Mouse (Mus musculus) liver, embryonic 15.5 days (tissue): Measurements from ENCODE around the gene Msl2. TPM values are rescaled to one million over a fixed set of nuclear protein-coding genes. Genes with fewer than 3 reads are reported as not detected.

ENCODE experiments used
- ATAC-seq: fragments of 200-750 bp; cut with Nextera tagmentation; 2 replicates; pipeline ENCODE4 v1.8.0; 2017; ENCODE audit warnings: moderate number of reproducible peaks, mild to moderate bottlenecking, moderate library complexity; ENCODE audit not compliant: insufficient read depth
- H3K27ac ChIP-seq: fragments of 300-500 bp; sonication (generic); replicated peaks from 2 replicates; pipeline ENCODE4 v1.5.1; 2015; ENCODE audit warnings: mild to moderate bottlenecking, inconsistent platforms
- H3K27me3 ChIP-seq: fragments of 300-500 bp; sonication (generic); 2 replicates; pipeline ENCODE4 v1.6.1; 2015; ENCODE audit warnings: mild to moderate bottlenecking, inconsistent platforms
- H3K36me3 ChIP-seq: fragments of 300-500 bp; sonication (generic); replicated peaks from 2 replicates; pipeline ENCODE4 v1.6.1; 2015; ENCODE audit warnings: moderate library complexity, mild to moderate bottlenecking, inconsistent platforms
- H3K4me1 ChIP-seq: fragments of 300-500 bp; sonication (generic); replicated peaks from 2 replicates; pipeline ENCODE4 v1.6.1; 2015; ENCODE audit warnings: inconsistent platforms
- H3K4me2 ChIP-seq: fragments of 300-500 bp; sonication (generic); 2 replicates; pipeline ENCODE4 v1.6.1; 2015; ENCODE audit warnings: moderate library complexity, mild to moderate bottlenecking, inconsistent platforms
- H3K4me3 ChIP-seq: fragments of 300-500 bp; sonication (generic); replicated peaks from 2 replicates; pipeline ENCODE4 v1.5.1; 2015; ENCODE audit warnings: mild to moderate bottlenecking, inconsistent platforms
- H3K9ac ChIP-seq: fragments of 300-500 bp; sonication (generic); 2 replicates; pipeline ENCODE4 v1.6.1; 2015; ENCODE audit warnings: moderate library complexity, mild to moderate bottlenecking, inconsistent platforms
- H3K9me3 ChIP-seq: fragments of 300-500 bp; sonication (generic); replicated peaks from 2 replicates; pipeline ENCODE4 v1.6.1; 2016; ENCODE audit warnings: inconsistent platforms
- WGBS: fragments of 180-500 bp; shearing (Covaris S2); methylation state at CpG from one replicate; pipeline ENCODE4 v1.1.7; 2015; ENCODE audit warnings: mixed read lengths; ENCODE audit not compliant: insufficient replicate concordance; 5-methylcytosine and 5-hydroxymethylcytosine counted together
- polyA plus RNA-seq: library from polyadenylated mRNA; unstranded; fragments of >200 nt; fragmentation: Nextera tagmentation; extraction: Ambion mirVana; gene quantifications from 2 replicates; pipeline ENCODE4 v1.2.1, GENCODE M21; 2015

Gene Msl2
- 2.2 and 2.4 TPM in 2 replicates for polyA plus RNA-seq

DNA sequence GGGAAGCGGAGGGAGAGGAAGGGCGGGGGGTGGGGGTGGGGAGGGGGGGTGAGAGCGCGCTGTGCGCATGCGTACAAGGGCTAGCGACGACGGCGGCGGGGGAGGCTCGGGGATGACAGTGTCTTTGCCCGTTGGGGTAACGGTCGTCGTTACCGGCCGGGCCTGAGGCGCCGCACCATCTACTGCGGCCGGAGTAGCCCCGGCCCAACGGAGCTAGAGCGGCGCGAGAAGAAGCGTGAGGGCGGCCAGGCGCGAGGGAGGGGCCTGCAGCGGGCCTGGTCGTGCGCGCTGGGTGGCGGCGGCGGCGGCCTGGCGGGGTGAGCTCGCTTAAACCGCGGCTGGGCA, at the start of gene Msl2:
Gene Msl2 (plus strand): TSS at position 115 of the 345 bp plus-strand sequence.
- Histone ChIP-seq H3K9me3 (no peaks in the 10 kb centered on the region), H3K36me3 (no peaks in the 10 kb centered on the region), H3K4me1 (peaks cover 34% of the 10 kb centered on the region), H3K4me3 (peak within 1 kb of the TSS; percentile 98), H3K27ac (peak within 1 kb of the TSS; percentile 99), H3K4me2 (peak within 1 kb of the TSS; percentile 96), H3K27me3 (no peaks in the 10 kb centered on the region), H3K9ac (peak within 1 kb of the TSS; percentile 99)
- peak; percentile 67 for ATAC-seq
- under 1% methylated on average over 36 of the region's 43 CpGs for WGBS

DNA sequence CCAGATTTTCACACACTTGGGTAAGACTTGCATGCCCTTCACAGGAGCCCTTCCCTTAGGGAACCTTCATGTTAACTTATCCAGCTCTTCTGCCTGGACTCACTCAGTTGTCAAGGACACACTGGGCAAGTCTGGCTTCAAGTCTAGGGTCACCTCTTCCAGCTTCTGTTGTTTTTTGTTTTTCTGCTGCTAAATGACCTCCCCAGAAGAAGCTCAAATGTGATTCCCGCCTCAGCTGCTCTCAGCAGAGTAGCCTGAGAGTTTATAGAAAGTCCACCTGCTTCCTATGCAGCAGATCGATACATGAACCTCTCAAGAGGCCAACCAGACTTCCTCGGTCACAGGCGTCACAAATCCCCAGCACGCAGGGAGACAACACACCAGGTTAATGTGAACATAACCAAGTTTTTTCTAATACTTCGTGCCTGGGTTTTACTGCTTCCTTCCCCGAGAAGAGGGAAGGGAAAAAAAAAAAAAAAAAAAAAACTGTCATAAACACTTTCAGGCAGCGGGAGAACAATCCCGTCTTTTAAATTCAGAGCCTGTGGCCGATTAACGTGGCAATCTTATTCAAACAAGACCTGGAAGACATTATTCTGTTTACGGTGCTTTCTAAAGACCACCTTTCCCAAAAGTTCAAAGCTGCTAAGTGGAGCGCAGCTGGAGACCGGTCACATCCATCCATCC, 40.0 kb upstream of the Msl2 start:
- peaks cover 49% of the 10 kb centered on the region for H3K4me1 ChIP-seq
- ATAC-seq: no peak
- 4% methylated on average over 14 of the region's 14 CpGs for WGBS

GRCm38 (mm10) chr9:101034448-101035098, 39.3 kb upstream of the Msl2 start, which contains the start of gene Pccb:
TSS of gene Pccb (minus strand) at chr9:101034898.
- under 1% methylated on average over 61 of the region's 61 CpGs for WGBS
- H3K36me3 ChIP-seq: no peaks in the 10 kb centered on the region
- H3K4me2 ChIP-seq: peak within 1 kb of the TSS; percentile 93
- peaks cover 49% of the 10 kb centered on the region for H3K4me1 ChIP-seq
- H3K27me3 ChIP-seq: no peaks in the 10 kb centered on the region
- peak within 1 kb of the TSS; percentile 90 for H3K27ac ChIP-seq
- peak within 1 kb of the TSS; percentile 80 for H3K4me3 ChIP-seq
- peak; percentile 98 for ATAC-seq
- H3K9me3 ChIP-seq: no peaks in the 10 kb centered on the region
- peak within 1 kb of the TSS; percentile 61 for H3K9ac ChIP-seq

More for the DNA sequence above, 40.0 kb upstream of the Msl2 start:
- H3K9ac ChIP-seq: peak overlapping the region; percentile 61
- peak overlapping the region; percentile 80 for H3K4me3 ChIP-seq
- H3K27me3 ChIP-seq: no peaks in the 10 kb centered on the region
- H3K9me3 ChIP-seq: no peaks in the 10 kb centered on the region
- H3K27ac ChIP-seq: peak overlapping the region; percentile 90
- H3K4me2 ChIP-seq: peak overlapping the region; percentile 93
- H3K36me3 ChIP-seq: 0 out of 2 replicates have a peak, but pooled peaks cover 3% of the 10 kb centered on the region

DNA sequence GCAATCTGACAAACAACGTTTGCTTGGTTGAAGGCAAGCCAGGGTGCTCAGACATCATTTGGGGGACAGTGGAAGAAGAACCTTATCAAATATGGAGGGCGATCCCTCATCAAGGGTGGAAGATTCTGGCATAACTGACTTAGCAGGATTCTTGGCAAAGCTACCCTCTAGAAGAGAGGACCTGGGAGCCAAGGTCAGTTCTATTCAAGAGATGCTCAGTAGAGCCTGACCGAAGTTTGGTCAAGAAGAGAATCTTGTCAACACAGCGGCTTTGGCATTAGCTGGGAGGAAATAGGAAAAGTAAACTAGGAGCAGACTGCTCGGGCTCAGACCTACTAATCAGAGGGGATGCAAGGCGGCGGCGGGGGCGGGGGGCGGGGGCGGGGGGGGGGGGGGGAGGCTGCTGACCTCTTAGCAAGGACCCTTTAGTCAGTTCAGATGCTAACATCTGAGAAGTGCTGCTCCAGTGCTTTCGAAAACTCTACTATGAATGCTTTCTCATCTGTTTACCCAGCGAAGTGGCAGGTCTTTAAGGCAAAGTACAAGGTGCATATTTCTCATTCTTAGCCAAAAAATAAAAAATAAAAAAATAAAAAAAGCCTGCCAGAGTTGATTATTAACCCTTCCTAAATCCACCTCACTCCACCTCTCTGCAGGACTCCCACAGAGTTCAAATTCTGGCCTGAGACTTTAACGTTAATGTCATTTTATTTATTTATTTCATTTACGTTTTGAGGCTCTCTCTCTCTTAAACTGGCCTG, 37.9 kb upstream of the Msl2 start:
- no peak for ATAC-seq
- peak overlapping the region; percentile 90 for H3K27ac ChIP-seq

DNA sequence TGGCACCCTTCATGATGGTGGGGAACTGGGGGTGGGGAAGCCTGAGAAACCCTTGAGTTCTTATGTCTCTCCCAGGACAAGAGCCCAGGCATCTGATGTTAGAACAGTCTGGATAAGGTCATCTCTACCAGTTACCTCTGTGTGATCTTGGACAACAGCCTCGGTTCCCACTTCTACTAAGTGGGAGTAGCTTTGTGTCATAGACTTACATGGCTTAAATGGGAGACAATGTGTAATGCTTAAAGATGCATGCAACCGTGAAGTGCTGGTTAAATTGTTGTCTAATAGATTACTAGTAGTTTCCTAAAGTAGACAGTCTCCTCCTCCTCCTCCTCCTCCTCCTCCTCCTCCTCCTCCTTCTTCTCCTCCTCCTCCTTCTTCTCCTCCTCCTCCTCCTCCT, 37.0 kb upstream of the Msl2 start:
- peak overlapping the region; percentile 20; the same call in 1 of the 2 replicates for H3K4me2 ChIP-seq
- no peak overlapping the region for H3K9ac ChIP-seq
- no peak overlapping the region for H3K27ac ChIP-seq
- no peak overlapping the region for H3K4me3 ChIP-seq
- H3K36me3 ChIP-seq: no peaks in the 10 kb centered on the region
- no peak for ATAC-seq
- 37% methylated on average over 2 of the region's 2 CpGs for WGBS
- peaks cover 38% of the 10 kb centered on the region for H3K4me1 ChIP-seq
- no peaks in the 10 kb centered on the region for H3K9me3 ChIP-seq
- no peaks in the 10 kb centered on the region; the same call in 1 of the 2 replicates for H3K27me3 ChIP-seq

More for the DNA sequence above, 37.9 kb upstream of the Msl2 start:
- 71% methylated on average over 15 of the region's 15 CpGs for WGBS
- Histone ChIP-seq H3K27me3 (no peaks in the 10 kb centered on the region; the same call in 1 of the 2 replicates), H3K36me3 (no peaks in the 10 kb centered on the region), H3K9me3 (no peaks in the 10 kb centered on the region), H3K4me2 (no peak overlapping the region), H3K9ac (no peak overlapping the region), H3K4me3 (no peak overlapping the region), H3K4me1 (peaks cover 45% of the 10 kb centered on the region)

DNA sequence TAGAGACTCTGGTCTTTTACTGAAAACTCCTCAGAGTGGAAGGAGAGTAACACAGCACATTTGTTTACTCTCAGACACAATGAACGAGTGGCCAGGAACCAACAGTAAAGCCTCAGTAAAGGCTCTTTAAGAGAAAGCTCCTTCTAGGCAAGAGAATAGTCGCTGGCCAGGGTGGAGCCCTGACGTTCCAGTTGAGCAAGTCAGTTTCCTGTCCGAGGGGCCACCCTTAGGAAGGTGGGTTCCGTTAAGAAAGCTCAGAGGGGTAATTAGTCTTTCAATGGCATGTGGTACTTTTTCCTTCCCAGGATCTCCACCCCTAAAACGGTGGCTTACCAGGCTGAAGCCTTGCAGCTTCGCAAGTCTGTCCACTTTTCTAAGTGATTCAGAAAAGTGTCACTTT, 36.5 kb upstream of the Msl2 start:
- Histone ChIP-seq H3K9me3 (no peaks in the 10 kb centered on the region), H3K27me3 (no peaks in the 10 kb centered on the region; the same call in 1 of the 2 replicates), H3K27ac (peak overlapping the region; percentile 33; the same call in 1 of the 2 replicates), H3K4me1 (peaks cover 35% of the 10 kb centered on the region), H3K9ac (no peak overlapping the region), H3K4me2 (peak overlapping the region; percentile 20; the same call in 1 of the 2 replicates), H3K36me3 (no peaks in the 10 kb centered on the region), H3K4me3 (no peak overlapping the region)
- ATAC-seq: no peak
- 11% methylated on average over 7 of the region's 7 CpGs for WGBS

DNA sequence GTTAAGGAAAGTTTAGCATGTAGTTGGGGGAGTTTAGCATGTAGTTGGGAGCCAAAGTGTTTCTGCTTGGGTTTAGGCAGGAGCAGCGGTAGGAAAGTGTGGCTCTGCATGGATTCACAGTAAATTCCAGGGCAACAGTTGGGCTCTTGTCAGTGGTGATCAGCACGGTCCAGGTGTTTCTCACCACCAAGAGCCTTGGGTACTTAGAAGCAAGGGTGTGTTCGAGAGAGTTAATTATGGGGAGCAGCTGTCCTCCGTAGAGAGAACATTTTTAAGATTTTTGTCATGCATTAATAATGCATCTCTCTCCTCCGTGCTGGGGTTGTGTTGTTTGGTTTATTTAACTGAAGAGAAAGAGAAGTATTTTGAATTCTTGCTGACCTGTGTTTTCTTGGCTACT, 35.3 kb upstream of the Msl2 start:
- H3K4me2 ChIP-seq: no peak overlapping the region
- H3K36me3 ChIP-seq: no peaks in the 10 kb centered on the region
- H3K4me1 ChIP-seq: peaks cover 31% of the 10 kb centered on the region
- ATAC-seq: no peak
- no peak overlapping the region for H3K27ac ChIP-seq
- no peaks in the 10 kb centered on the region; the same call in 1 of the 2 replicates for H3K27me3 ChIP-seq
- H3K4me3 ChIP-seq: no peak overlapping the region
- no peaks in the 10 kb centered on the region for H3K9me3 ChIP-seq
- 70% methylated on average over 5 of the region's 5 CpGs for WGBS
- no peak overlapping the region for H3K9ac ChIP-seq

DNA sequence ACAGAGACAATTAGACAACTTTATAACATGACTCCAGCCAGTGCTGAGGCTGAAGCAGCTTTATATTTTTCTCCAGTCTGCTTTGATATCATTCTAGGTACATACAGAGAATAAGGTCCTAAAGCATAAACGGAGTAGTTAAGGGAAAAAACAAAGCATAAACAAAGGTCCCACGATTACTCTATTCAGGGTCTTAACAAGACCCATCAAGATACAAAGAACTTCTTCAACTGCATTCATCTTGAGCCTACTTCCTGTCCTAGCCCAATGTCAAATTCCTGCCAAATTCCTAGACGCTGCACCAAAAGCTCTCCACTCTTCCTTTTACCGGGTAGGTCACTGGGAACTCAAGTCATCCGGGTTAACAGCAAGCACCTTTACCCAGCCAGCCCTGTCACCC, 32.4 kb upstream of the Msl2 start:
- ATAC-seq: no peak
- Histone ChIP-seq H3K9ac (no peak overlapping the region), H3K36me3 (no peaks in the 10 kb centered on the region), H3K27me3 (no peaks in the 10 kb centered on the region; the same call in 1 of the 2 replicates), H3K27ac (no peak overlapping the region), H3K4me2 (no peak overlapping the region), H3K4me3 (no peak overlapping the region), H3K9me3 (no peaks in the 10 kb centered on the region), H3K4me1 (peaks cover 17% of the 10 kb centered on the region; the same call in 1 of the 2 replicates)
- WGBS: 58% methylated on average over 5 of the region's 5 CpGs

DNA sequence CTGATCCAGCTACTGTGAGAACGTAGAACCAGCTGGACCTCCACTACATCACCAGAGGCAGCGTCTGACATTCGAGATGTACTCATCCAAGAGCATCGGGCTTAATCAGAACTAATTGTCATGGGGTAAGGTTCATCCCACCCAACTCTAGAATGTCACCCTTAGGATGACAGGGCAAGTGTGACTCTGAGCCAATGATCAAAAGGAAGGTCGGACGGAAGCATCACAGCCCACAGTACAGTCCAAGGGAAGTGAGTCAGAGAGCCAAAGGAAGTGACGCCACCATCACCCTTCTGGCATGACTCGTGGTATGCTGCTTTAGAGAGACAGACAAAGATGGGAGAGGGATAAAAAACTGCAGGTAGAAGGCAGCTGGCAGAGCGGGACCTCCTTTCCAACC, 31.7 kb upstream of the Msl2 start:
- no peaks in the 10 kb centered on the region for H3K9me3 ChIP-seq
- H3K27me3 ChIP-seq: no peaks in the 10 kb centered on the region; the same call in 1 of the 2 replicates
- 61% methylated on average over 9 of the region's 9 CpGs for WGBS
- no peaks in the 10 kb centered on the region for H3K36me3 ChIP-seq
- no peak overlapping the region for H3K4me2 ChIP-seq
- peaks cover 11% of the 10 kb centered on the region; the same call in 1 of the 2 replicates for H3K4me1 ChIP-seq
- H3K4me3 ChIP-seq: no peak overlapping the region
- H3K27ac ChIP-seq: no peak overlapping the region
- no peak for ATAC-seq
- H3K9ac ChIP-seq: no peak overlapping the region

- 0 out of 2 replicates have a peak, but pooled peaks cover 5% of the 10 kb centered on the region for H3K4me1 ChIP-seq
- H3K4me2 ChIP-seq: peak overlapping the region; percentile 27
- no peak for ATAC-seq
- H3K9me3 ChIP-seq: no peaks in the 10 kb centered on the region
- H3K4me3 ChIP-seq: no peak overlapping the region
- 0 out of 2 replicates have a peak overlapping the region, but pooled peaks have one; percentile 18 for H3K9ac ChIP-seq
- WGBS: 26% methylated on average over 15 of the region's 15 CpGs
- H3K36me3 ChIP-seq: no peaks in the 10 kb centered on the region
- H3K27me3 ChIP-seq: no peaks in the 10 kb centered on the region; the same call in 1 of the 2 replicates
- no peak overlapping the region for H3K27ac ChIP-seq
These were observed 28.1 kb upstream of the Msl2 start for GRCm38 (mm10) chr9:101045710-101046338.
